Mouse (Mus musculus) hindbrain, embryonic 13.5 days (tissue): Measurements from ENCODE around the gene Itgad. TPM values are rescaled to one million over a fixed set of nuclear protein-coding genes. Genes with fewer than 3 reads are reported as not detected.

Source experiments
- ATAC-seq: fragments of 200-750 bp; cut with Nextera tagmentation; 2 replicates; pipeline ENCODE4 v1.8.0; 2017; ENCODE audit warnings: moderate TSS enrichment; ENCODE audit not compliant: low FRiP score
- H3K27ac ChIP-seq: fragments of 300-500 bp; sonication (generic); 2 replicates; pipeline ENCODE4 v1.5.1; 2015; ENCODE audit warnings: inconsistent platforms, mild to moderate bottlenecking, moderate library complexity
- H3K27me3 ChIP-seq: fragments of 300-500 bp; sonication (generic); 2 replicates; pipeline ENCODE4 v1.6.1; 2015; ENCODE audit warnings: mild to moderate bottlenecking, inconsistent platforms
- H3K36me3 ChIP-seq: fragments of 300-500 bp; sonication (generic); 2 replicates; pipeline ENCODE4 v1.6.1; 2015; ENCODE audit warnings: mild to moderate bottlenecking, inconsistent platforms
- H3K4me1 ChIP-seq: fragments of 300-500 bp; sonication (generic); replicated peaks from 2 replicates; pipeline ENCODE4 v1.6.1; 2015; ENCODE audit warnings: inconsistent platforms
- H3K4me2 ChIP-seq: fragments of 300-500 bp; sonication (generic); 2 replicates; pipeline ENCODE4 v1.6.1; 2015; ENCODE audit warnings: inconsistent platforms, mild to moderate bottlenecking, moderate library complexity
- H3K4me3 ChIP-seq: fragments of 300-500 bp; sonication (generic); 2 replicates; pipeline ENCODE4 v1.5.1; 2015; ENCODE audit warnings: mild to moderate bottlenecking, inconsistent platforms
- H3K9ac ChIP-seq: fragments of 300-500 bp; sonication (generic); 2 replicates; pipeline ENCODE4 v1.6.1; 2015; ENCODE audit warnings: mild to moderate bottlenecking, inconsistent platforms
- H3K9me3 ChIP-seq: fragments of 300-500 bp; sonication (generic); 2 replicates; pipeline ENCODE4 v1.6.1; 2016; ENCODE audit warnings: inconsistent platforms
- WGBS: fragments of 180-500 bp; shearing (Covaris S2); methylation state at CpG from one replicate; pipeline ENCODE4 v1.1.7; 2015; 5-methylcytosine and 5-hydroxymethylcytosine counted together
- polyA plus RNA-seq: library from polyadenylated mRNA; unstranded; fragments of >200 nt; fragmentation: Nextera tagmentation; extraction: Ambion mirVana; gene quantifications from 2 replicates; pipeline ENCODE4 v1.2.1, GENCODE M21; 2015

The Itgad gene
- polyA plus RNA-seq, 1 experiment from 2014 or later: not detected

DNA sequence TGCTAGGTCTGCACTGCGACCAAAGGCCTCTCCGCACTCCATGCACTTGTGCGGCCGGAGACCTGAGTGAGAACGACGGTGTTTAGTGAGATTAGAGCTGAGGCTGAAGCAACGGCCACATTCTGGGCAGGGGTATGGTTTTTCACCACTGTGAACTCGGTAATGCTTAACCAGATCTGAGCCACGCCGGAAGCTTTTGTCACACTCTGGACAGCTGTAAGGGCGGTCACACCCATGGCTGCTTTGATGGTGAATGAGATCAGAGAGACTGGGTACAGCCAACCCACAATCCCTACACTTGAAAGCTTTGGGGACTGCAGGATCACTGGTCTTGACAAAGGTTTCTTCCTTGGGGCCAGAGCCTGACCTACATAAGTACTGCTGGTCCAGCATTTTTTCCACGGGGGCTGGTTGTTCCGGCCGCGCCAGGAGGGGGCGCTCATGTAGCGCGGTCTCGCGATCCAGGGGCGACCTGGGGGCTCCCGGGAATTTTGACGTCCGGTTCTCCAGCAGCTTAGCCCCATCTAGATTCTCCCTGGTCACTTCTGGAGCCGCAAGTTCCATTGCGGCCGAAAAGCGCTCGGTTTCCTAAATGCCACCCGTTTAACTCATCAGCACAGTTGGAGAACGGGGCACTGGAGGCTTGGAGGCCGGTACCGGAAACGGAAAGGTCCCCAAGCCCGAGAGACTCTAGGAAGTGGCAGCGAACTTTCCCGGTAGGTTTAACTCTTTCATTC is 82.8 kb downstream of the Itgad start, which contains the start of gene Armc5:
Gene Armc5 (plus strand): TSS at position 487 of the 737 bp plus-strand sequence.
- peak within 1 kb of the TSS; percentile 80 for H3K9ac ChIP-seq
- WGBS: 26% methylated on average over 37 of the region's 37 CpGs
- no peaks in the 10 kb centered on the region for H3K27me3 ChIP-seq
- H3K4me3 ChIP-seq: peak within 1 kb of the TSS; percentile 70
- H3K36me3 ChIP-seq: peaks cover 22% of the 10 kb centered on the region
- H3K4me2 ChIP-seq: peak within 1 kb of the TSS; percentile 93
- H3K27ac ChIP-seq: peak within 1 kb of the TSS; percentile 98
- no peaks in the 10 kb centered on the region for H3K9me3 ChIP-seq
- H3K4me1 ChIP-seq: peaks cover 32% of the 10 kb centered on the region
- ATAC-seq: 0 out of 2 replicates have a peak, but pooled peaks have one; percentile 4

GRCm38 (mm10) chr7:128237593-128237926 is 83.4 kb downstream of the Itgad start:
- Histone ChIP-seq H3K9ac (peak overlapping the region; percentile 80), H3K4me3 (peak overlapping the region; percentile 70), H3K9me3 (no peaks in the 10 kb centered on the region), H3K27me3 (no peaks in the 10 kb centered on the region), H3K4me1 (peaks cover 29% of the 10 kb centered on the region), H3K4me2 (peak overlapping the region; percentile 93), H3K36me3 (peaks cover 28% of the 10 kb centered on the region), H3K27ac (peak overlapping the region; percentile 98)
- no peak for ATAC-seq
- WGBS: 1% methylated on average over 25 of the region's 25 CpGs

DNA sequence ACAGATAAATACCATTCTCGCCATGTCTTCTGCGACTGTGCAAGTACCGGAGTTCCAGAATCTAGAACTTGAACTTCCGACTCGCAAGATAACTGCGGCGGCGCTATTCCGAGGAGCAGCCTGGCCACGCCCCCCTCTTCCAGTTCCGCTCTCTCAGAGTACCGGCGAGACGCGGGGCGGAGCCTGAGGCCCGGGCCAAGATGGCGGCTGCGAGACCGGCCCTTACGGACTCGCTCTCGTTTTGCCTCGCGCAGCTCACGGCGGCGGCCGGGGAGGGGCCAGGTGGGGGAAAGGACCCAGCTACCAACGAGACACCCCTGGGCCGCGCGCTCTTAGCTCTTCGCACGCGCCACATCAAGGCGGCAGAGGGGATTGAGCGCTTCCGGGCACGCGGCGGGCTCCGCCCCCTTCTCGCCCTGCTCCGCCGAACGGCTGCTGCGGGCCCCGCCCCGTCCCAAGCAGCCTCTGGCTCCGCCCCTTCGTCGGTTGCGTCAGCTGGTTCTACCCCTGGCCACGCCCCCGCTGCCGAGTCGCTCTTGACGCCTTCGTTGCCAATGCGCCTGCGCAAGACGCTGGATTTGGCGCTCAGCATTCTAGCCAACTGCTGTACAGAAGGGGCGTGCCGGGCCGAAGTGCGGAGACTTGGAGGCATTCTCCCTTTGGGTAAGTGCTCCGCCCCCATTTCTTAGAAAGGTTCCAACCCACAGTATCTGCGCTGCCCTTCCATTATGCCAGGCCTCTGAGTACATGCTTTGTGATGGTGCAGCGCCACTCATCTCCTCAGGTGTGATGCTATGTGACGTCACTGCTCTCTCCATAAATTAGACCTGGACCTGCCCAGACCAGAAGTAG is 84.0 kb downstream of the Itgad start, which contains the start of gene 9130023H24Rik:
Gene 9130023H24Rik (minus strand): TSS at position 105 of the 852 bp plus-strand sequence.
- WGBS: under 1% methylated on average over 72 of the region's 72 CpGs

GRCm38 (mm10) chr7:128238991-128239390 is 84.8 kb downstream of the Itgad start:
- Histone ChIP-seq H3K27ac (peak overlapping the region; percentile 98; the same call in 1 of the 2 replicates), H3K9ac (peak overlapping the region; percentile 60; the same call in 1 of the 2 replicates), H3K4me2 (peak overlapping the region; percentile 63), H3K9me3 (no peaks in the 10 kb centered on the region), H3K4me1 (peaks cover 29% of the 10 kb centered on the region), H3K36me3 (peaks cover 37% of the 10 kb centered on the region), H3K27me3 (no peaks in the 10 kb centered on the region), H3K4me3 (peak overlapping the region; percentile 70)
- 30% methylated on average over 4 of the region's 4 CpGs for WGBS
- ATAC-seq: no peak

More for the DNA sequence above, 84.0 kb downstream of the Itgad start, which contains the start of gene 9130023H24Rik:
- Histone ChIP-seq H3K9ac (peak within 1 kb of the TSS; percentile 80), H3K4me3 (peak within 1 kb of the TSS; percentile 70), H3K27me3 (no peaks in the 10 kb centered on the region), H3K36me3 (peaks cover 34% of the 10 kb centered on the region), H3K9me3 (no peaks in the 10 kb centered on the region), H3K4me2 (peak within 1 kb of the TSS; percentile 93), H3K27ac (peak within 1 kb of the TSS; percentile 98), H3K4me1 (peaks cover 29% of the 10 kb centered on the region)
- ATAC-seq: peak; percentile 91

- H3K4me2 ChIP-seq: no peak overlapping the region
- peak overlapping the region; percentile 36 for H3K9ac ChIP-seq
- no peaks in the 10 kb centered on the region for H3K27me3 ChIP-seq
- no peak overlapping the region for H3K27ac ChIP-seq
- H3K36me3 ChIP-seq: peaks cover 48% of the 10 kb centered on the region
- no peaks in the 10 kb centered on the region for H3K9me3 ChIP-seq
- peaks cover 29% of the 10 kb centered on the region for H3K4me1 ChIP-seq
- H3K4me3 ChIP-seq: no peak overlapping the region
- no peak for ATAC-seq
- WGBS: 95% methylated on average over 27 of the region's 27 CpGs
These were observed 86.1 kb downstream of the Itgad start for GRCm38 (mm10) chr7:128240131-128240784.

GRCm38 (mm10) chr7:128242331-128242730 is 88.2 kb downstream of the Itgad start:
- no peak for ATAC-seq
- Histone ChIP-seq H3K4me1 (peaks cover 41% of the 10 kb centered on the region), H3K36me3 (peaks cover 48% of the 10 kb centered on the region), H3K4me2 (no peak overlapping the region), H3K9ac (no peak overlapping the region), H3K27ac (no peak overlapping the region), H3K4me3 (no peak overlapping the region), H3K9me3 (no peaks in the 10 kb centered on the region), H3K27me3 (peaks cover 2% of the 10 kb centered on the region; the same call in 1 of the 2 replicates)
- 96% methylated on average over 16 of the region's 16 CpGs for WGBS

DNA sequence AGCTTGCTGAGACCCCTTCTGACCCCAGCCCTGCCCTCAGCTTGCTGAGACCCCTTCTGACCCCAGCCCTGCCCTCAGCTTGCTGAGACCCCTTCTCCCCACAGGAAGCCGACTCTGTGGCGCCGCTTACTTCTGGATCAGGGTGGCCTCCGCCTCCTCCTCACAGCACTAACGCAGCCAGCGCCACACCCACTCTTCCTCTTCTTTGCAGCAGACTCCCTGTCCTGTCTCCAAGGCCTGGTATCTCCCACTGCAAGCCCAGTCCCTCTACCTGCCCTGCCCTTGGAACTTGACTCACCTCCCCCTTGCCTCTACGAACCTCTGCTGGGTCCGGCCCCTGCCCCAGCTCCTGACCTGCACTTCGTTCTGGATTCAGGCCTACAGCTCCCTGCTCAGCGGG is 89.7 kb downstream of the Itgad start:
- Histone ChIP-seq H3K27ac (no peak overlapping the region), H3K4me1 (peaks cover 39% of the 10 kb centered on the region), H3K27me3 (peaks cover 2% of the 10 kb centered on the region; the same call in 1 of the 2 replicates), H3K36me3 (peaks cover 48% of the 10 kb centered on the region), H3K9me3 (no peaks in the 10 kb centered on the region), H3K4me3 (no peak overlapping the region), H3K9ac (0 out of 2 replicates have a peak overlapping the region, but pooled peaks have one; percentile 51), H3K4me2 (no peak overlapping the region)
- ATAC-seq: no peak
- WGBS: 49% methylated on average over 10 of the region's 10 CpGs

DNA sequence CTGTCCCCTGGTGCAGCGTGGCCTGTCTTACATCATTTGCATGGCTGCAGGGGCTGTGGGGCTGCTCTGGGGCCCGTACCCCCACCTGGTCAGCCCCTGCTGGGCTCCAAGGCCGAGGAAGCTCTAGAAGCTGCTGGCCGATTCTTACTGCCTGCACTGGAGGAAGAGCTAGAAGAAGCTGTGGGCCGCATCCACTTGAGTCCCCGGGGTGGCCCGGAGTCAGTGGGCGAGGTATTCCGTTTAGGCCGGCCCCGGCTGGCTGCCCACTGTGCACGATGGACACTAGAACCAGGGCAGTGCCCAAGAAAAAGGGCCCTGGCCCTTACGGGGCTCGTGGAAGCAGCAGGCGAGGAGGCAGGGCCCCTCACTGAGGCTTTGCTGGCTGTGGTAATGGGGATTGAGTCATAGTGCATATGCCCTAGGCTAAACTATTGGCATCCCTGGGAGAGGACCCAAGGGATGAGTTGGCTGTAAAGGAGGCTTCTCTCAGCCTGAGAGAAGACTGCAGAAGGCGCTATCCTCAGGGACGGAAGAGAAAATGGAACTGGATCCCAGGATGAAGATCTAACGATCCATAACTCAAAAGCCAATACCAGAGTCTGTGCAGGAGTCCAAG is 90.3 kb downstream of the Itgad start:
- no peak overlapping the region for H3K4me2 ChIP-seq
- H3K9ac ChIP-seq: peak overlapping the region; percentile 51; the same call in 1 of the 2 replicates
- H3K27me3 ChIP-seq: peaks cover 2% of the 10 kb centered on the region; the same call in 1 of the 2 replicates
- H3K36me3 ChIP-seq: peaks cover 48% of the 10 kb centered on the region
- 80% methylated on average over 18 of the region's 18 CpGs for WGBS
- no peaks in the 10 kb centered on the region for H3K9me3 ChIP-seq
- H3K27ac ChIP-seq: no peak overlapping the region
- no peak for ATAC-seq
- H3K4me1 ChIP-seq: peaks cover 33% of the 10 kb centered on the region
- H3K4me3 ChIP-seq: no peak overlapping the region

DNA sequence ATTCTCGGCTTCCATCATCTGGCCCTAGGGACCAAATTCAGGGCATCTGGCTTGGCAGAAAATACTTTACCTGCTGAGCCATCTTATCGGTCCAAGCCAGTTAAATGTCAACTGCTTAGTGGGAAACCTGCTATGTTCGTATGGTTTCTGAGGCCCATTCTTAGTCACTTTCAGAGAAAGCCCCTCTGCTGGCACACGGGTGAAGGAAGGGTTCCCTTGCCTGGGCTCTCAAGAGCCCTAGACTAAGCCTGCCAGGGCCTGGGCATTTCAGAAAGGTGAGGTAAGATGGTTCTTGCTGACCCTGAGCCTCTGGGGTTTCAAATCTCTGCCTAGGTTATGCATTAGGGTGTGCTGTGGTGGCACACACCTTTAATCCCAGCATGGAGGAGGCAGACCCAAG is 91.4 kb downstream of the Itgad start:
- no peaks in the 10 kb centered on the region for H3K9me3 ChIP-seq
- no peak overlapping the region for H3K4me2 ChIP-seq
- H3K4me1 ChIP-seq: peaks cover 24% of the 10 kb centered on the region
- WGBS: 89% methylated on average over 4 of the region's 4 CpGs
- peaks cover 2% of the 10 kb centered on the region; the same call in 1 of the 2 replicates for H3K27me3 ChIP-seq
- H3K9ac ChIP-seq: peak overlapping the region; percentile 68; the same call in 1 of the 2 replicates
- no peak overlapping the region for H3K4me3 ChIP-seq
- H3K36me3 ChIP-seq: peaks cover 43% of the 10 kb centered on the region
- no peak for ATAC-seq
- no peak overlapping the region for H3K27ac ChIP-seq

DNA sequence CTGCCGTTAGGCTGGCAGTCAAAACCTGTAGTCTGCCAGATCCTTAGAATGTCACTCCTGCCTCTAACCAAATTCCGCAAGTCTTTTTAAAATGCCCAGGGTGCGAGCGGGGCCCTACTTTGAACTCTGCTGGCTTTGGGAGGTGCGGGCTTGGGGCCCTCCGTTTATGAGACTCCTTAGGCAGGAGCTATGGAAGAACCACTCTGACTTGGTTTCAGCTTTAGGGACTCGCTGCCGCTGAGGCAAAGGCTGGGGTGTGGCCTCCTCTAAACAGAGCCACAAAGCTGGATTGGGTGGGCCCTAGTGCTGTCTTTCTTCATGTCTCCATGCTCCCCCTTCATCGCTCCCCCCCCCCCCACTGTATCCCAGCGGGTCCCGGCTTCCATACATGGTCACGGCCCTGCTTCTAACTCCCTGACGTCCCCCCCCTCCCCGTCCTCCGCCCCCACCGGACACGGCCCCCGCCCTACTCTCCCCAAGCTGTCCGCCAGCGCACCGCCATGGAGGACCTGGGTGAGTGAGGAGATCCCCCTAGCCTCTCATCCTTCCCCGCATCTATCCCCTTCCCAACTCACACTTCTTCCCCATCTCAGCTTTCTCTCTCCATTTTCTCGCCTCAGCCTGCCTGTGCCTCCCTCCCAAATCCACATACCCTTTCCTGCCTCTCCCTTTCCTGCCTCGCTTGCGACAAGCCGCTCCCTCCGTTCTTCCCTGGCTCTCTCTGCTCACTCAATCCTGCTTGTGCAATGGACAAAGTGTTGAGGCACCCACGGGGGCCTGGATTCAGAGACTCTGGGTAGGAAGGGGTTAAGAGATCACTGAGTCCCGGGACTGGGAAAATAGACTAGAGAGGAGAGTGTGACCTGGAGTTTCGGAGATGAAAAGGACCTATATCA is 92.6 kb downstream of the Itgad start, which contains the start of gene Tgfb1i1:
Gene Tgfb1i1 (plus strand): TSS at position 317 of the 896 bp plus-strand sequence.
- peaks cover 31% of the 10 kb centered on the region for H3K36me3 ChIP-seq
- peak; percentile 54 for ATAC-seq
- peak within 1 kb of the TSS; percentile 62 for H3K4me2 ChIP-seq
- peaks cover 24% of the 10 kb centered on the region for H3K4me1 ChIP-seq
- 2% methylated on average over 24 of the region's 30 CpGs for WGBS
- H3K27ac ChIP-seq: peak within 1 kb of the TSS; percentile 78
- peak within 1 kb of the TSS; percentile 68 for H3K9ac ChIP-seq
- peaks cover 7% of the 10 kb centered on the region; the same call in 1 of the 2 replicates for H3K27me3 ChIP-seq
- peak within 1 kb of the TSS; percentile 41 for H3K4me3 ChIP-seq
- no peaks in the 10 kb centered on the region for H3K9me3 ChIP-seq
